Mouse (Mus musculus): ENCODE results near the gene 3110070M22Rik.

The 3110070M22Rik gene

DNA sequence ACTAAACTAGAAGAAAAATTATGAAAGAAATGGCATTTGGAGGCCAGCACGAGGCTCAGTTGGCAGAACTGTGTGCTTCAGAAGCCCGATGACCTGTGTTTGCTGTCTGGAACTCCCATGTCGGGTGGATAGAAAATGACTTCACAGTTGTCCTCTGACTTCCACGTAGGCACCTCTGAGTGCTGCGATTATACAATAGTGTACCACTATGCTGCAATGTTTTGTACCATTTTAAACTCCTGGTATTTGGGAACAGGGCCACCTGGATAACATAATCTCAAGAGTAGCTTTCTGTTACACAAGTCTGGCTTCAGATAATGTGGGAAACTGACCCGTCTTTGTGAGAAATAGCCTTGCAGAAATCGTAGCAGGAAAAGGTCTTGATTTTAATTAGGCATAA, 31.8 kb downstream of the 3110070M22Rik start:
- H3K9me3 ChIP-seq (ENCODE audit: low read length): no peaks in the 10 kb centered on the region
- H3K4me1 ChIP-seq (replicated peaks; ENCODE audit: low read depth, low read length): no peaks in the 10 kb centered on the region
- peaks cover 17% of the 10 kb centered on the region for H3K36me3 ChIP-seq (ENCODE audit: insufficient read depth, low read length)
- TF ChIP-seq POU5F1 (IDR thresholded peaks at IDR 0.05; ENCODE audit: borderline replicate concordance, low read length) (no peak), NANOG (IDR thresholded peaks at IDR 0.05; ENCODE audit: borderline replicate concordance, low read length) (no peak), CTCF (conservative IDR thresholded peaks at IDR 0.05; ENCODE audit: low read length) (no peak)
- H3K27me3 ChIP-seq (ENCODE audit: insufficient read depth, low read length): no peaks in the 10 kb centered on the region
- H3K4me3 ChIP-seq (replicated peaks; ENCODE audit: low read length): no peak overlapping the region

GRCm38 (mm10) chr13:119455082-119455481, 33.1 kb downstream of the 3110070M22Rik start:
- no peak for TF ChIP-seq CTCF (conservative IDR thresholded peaks at IDR 0.05; ENCODE audit: low read length)
- TF ChIP-seq POU5F1 (IDR thresholded peaks at IDR 0.05; ENCODE audit: borderline replicate concordance, low read length): no peak
- no peak for TF ChIP-seq NANOG (IDR thresholded peaks at IDR 0.05; ENCODE audit: borderline replicate concordance, low read length)
- Histone ChIP-seq H3K36me3 (ENCODE audit: insufficient read depth, low read length) (peaks cover 29% of the 10 kb centered on the region), H3K4me3 (replicated peaks; ENCODE audit: low read length) (no peak overlapping the region), H3K27me3 (ENCODE audit: insufficient read depth, low read length) (no peaks in the 10 kb centered on the region), H3K4me1 (replicated peaks; ENCODE audit: low read depth, low read length) (no peaks in the 10 kb centered on the region), H3K9me3 (ENCODE audit: low read length) (no peaks in the 10 kb centered on the region)

- no peak for TF ChIP-seq CTCF (conservative IDR thresholded peaks at IDR 0.05; ENCODE audit: low read length)
- TF ChIP-seq NANOG (IDR thresholded peaks at IDR 0.05; ENCODE audit: borderline replicate concordance, low read length): no peak
These were observed 34.6 kb downstream of the 3110070M22Rik start for GRCm38 (mm10) chr13:119453563-119453962.

GRCm38 (mm10) chr13:119442244-119442643, 45.9 kb downstream of the 3110070M22Rik start:
- no peaks in the 10 kb centered on the region for H3K27me3 ChIP-seq (ENCODE audit: insufficient read depth, low read length)
- H3K4me1 ChIP-seq (replicated peaks; ENCODE audit: low read depth, low read length): 0 out of 2 replicates have a peak, but pooled peaks cover 4% of the 10 kb centered on the region
- H3K36me3 ChIP-seq (ENCODE audit: insufficient read depth, low read length): peaks cover 32% of the 10 kb centered on the region
- TF ChIP-seq CTCF (conservative IDR thresholded peaks at IDR 0.05; ENCODE audit: low read length) (no peak), NANOG (IDR thresholded peaks at IDR 0.05; ENCODE audit: borderline replicate concordance, low read length) (no peak), POU5F1 (IDR thresholded peaks at IDR 0.05; ENCODE audit: borderline replicate concordance, low read length) (no peak)
- no peak overlapping the region for H3K4me3 ChIP-seq (replicated peaks; ENCODE audit: low read length)
- H3K9me3 ChIP-seq (ENCODE audit: low read length): no peaks in the 10 kb centered on the region

More at GRCm38 (mm10) chr13:119453563-119453962, 34.6 kb downstream of the 3110070M22Rik start:
- H3K9me3 ChIP-seq (ENCODE audit: low read length): no peaks in the 10 kb centered on the region
- H3K4me1 ChIP-seq (replicated peaks; ENCODE audit: low read depth, low read length): no peaks in the 10 kb centered on the region
- no peak overlapping the region for H3K4me3 ChIP-seq (replicated peaks; ENCODE audit: low read length)
- no peaks in the 10 kb centered on the region for H3K27me3 ChIP-seq (ENCODE audit: insufficient read depth, low read length)
- H3K36me3 ChIP-seq (ENCODE audit: insufficient read depth, low read length): peaks cover 26% of the 10 kb centered on the region
